Comparison of ENCODE assay signal across 18 mouse cellular contexts in the genomic region with DNA sequence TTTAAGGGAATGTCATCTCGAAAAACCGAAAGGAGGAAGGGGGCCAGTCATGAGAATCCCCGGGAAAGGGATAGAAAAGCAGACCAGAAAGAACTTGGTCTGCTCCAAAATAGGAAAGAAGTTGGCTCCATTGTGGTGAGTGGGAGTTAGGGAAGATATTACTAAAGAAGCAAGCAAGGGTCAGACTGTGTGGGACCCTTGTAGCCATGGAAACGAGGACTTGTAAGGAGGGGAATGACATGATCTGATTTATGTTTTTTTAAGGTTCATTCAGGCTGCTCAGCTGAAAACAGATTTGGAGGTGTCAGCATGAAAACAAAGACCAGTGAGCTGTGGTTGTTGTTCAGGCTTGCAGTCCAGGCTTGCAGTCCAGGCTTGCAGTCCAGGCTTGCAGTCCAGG.
A peak's percentile ranks its signal among the peaks of the same experiment; 100 is the strongest.
DNase-seq lines count a peak whose midpoint lies in the region; ATAC-seq lines count a peak whose summit lies in the region.
"Had no signal": no experiment of that assay in that cellular context is flagged by ENCODE, and none has a peak within 500 bp of the region (broad histone marks: within the 10 kb centered on the region; RNA-seq: fewer than 3 reads in every experiment).

No protein-coding gene starts in this region.

- H3K9ac ChIP-seq in hindbrain, embryonic 14.5 days: no peak overlapping the region
- H3K9ac ChIP-seq in neural tube, embryonic 15.5 days (replicated peaks): no peak overlapping the region
- H3K9ac ChIP-seq in hindbrain, embryonic 15.5 days: no peak overlapping the region
- no peak overlapping the region for H3K9ac ChIP-seq in neural tube, embryonic 13.5 days
- no peak overlapping the region for H3K9ac ChIP-seq in intestine, embryonic 15.5 days
- H3K9ac ChIP-seq: embryonic facial prominence, embryonic 13.5 days; liver, embryonic 13.5 days had no signal

- H3K4me2 ChIP-seq in hindbrain, embryonic 14.5 days (replicated peaks): no peak overlapping the region
- no peak overlapping the region for H3K4me2 ChIP-seq in neural tube, embryonic 15.5 days
- H3K4me2 ChIP-seq in hindbrain, embryonic 15.5 days: no peak overlapping the region
- no peak overlapping the region for H3K4me2 ChIP-seq in neural tube, embryonic 13.5 days
- H3K4me2 ChIP-seq in intestine, embryonic 15.5 days (replicated peaks): no peak overlapping the region
- H3K4me2 ChIP-seq: embryonic facial prominence, embryonic 13.5 days; liver, embryonic 13.5 days had no signal

- H3K36me3 ChIP-seq in hindbrain, embryonic 10.5 days: no peaks in the 10 kb centered on the region
- no peaks in the 10 kb centered on the region for H3K36me3 ChIP-seq in hindbrain, embryonic 14.5 days (replicated peaks; ENCODE audit: control insufficient read depth, insufficient read depth)
- no peaks in the 10 kb centered on the region for H3K36me3 ChIP-seq in neural tube, embryonic 15.5 days
- H3K36me3 ChIP-seq in hindbrain, embryonic 15.5 days: no peaks in the 10 kb centered on the region
- no peaks in the 10 kb centered on the region for H3K36me3 ChIP-seq in neural tube, embryonic 13.5 days
- H3K36me3 ChIP-seq in intestine, embryonic 15.5 days: no peaks in the 10 kb centered on the region
- H3K36me3 ChIP-seq: embryonic facial prominence, embryonic 13.5 days; G1E; liver, embryonic 13.5 days had no signal

- DNase-seq in hindbrain, embryonic 10.5 days (ENCODE audit: low spot score): peak; percentile 35
- DNase-seq in hindbrain, embryonic 14.5 days (ENCODE audit: low spot score): no peak
- peak; percentile 33 for DNase-seq in neural tube, embryonic 10.5 days (ENCODE audit: extremely low spot score, low spot score)
- DNase-seq: adrenal gland, adult 8-10 months; cerebellum, adult 2 months; gastrocnemius, postnatal 10 days; liver, embryonic 13.5 days; retina, postnatal 1 day; thymus, postnatal 14 days had no signal

- no peak overlapping the region for H3K4me3 ChIP-seq in hindbrain, embryonic 10.5 days
- H3K4me3 ChIP-seq in hindbrain, embryonic 14.5 days (replicated peaks; ENCODE audit: low read length): no peak overlapping the region
- H3K4me3 ChIP-seq in neural tube, embryonic 15.5 days (replicated peaks): no peak overlapping the region
- no peak overlapping the region for H3K4me3 ChIP-seq in hindbrain, embryonic 15.5 days
- H3K4me3 ChIP-seq in neural tube, embryonic 13.5 days: no peak overlapping the region
- H3K4me3 ChIP-seq in intestine, embryonic 15.5 days (replicated peaks): no peak overlapping the region
- H3K4me3 ChIP-seq: embryonic facial prominence, embryonic 13.5 days; left cerebral cortex, adult 2 months; liver, embryonic 13.5 days; megakaryocyte, embryonic 14.5 days had no signal

- H3K27me3 ChIP-seq in hindbrain, embryonic 10.5 days (ENCODE audit: insufficient read depth, poor library complexity, severe bottlenecking): no peaks in the 10 kb centered on the region
- H3K27me3 ChIP-seq in hindbrain, embryonic 14.5 days (ENCODE audit: control insufficient read depth, insufficient read depth, low read length): no peaks in the 10 kb centered on the region
- no peaks in the 10 kb centered on the region for H3K27me3 ChIP-seq in neural tube, embryonic 15.5 days (replicated peaks)
- no peaks in the 10 kb centered on the region for H3K27me3 ChIP-seq in hindbrain, embryonic 15.5 days
- H3K27me3 ChIP-seq in neural tube, embryonic 13.5 days: no peaks in the 10 kb centered on the region
- H3K27me3 ChIP-seq in intestine, embryonic 15.5 days (replicated peaks): no peaks in the 10 kb centered on the region
- H3K27me3 ChIP-seq: embryonic facial prominence, embryonic 13.5 days; liver, embryonic 13.5 days; megakaryocyte, embryonic 14.5 days had no signal

- WGBS in hindbrain, embryonic 10.5 days: 25% methylated on average over 4 of the region's 4 CpGs
- 9% methylated on average over 4 of the region's 4 CpGs for WGBS in hindbrain, embryonic 14.5 days
- 4% methylated on average over 4 of the region's 4 CpGs for WGBS in neural tube, embryonic 15.5 days
- WGBS in hindbrain, embryonic 15.5 days: 8% methylated on average over 4 of the region's 4 CpGs
- WGBS in neural tube, embryonic 13.5 days: 21% methylated on average over 4 of the region's 4 CpGs
- 59% methylated on average over 4 of the region's 4 CpGs for WGBS in intestine, embryonic 15.5 days

- peaks cover 23% of the 10 kb centered on the region for H3K4me1 ChIP-seq in hindbrain, embryonic 10.5 days (replicated peaks)
- no peaks in the 10 kb centered on the region for H3K4me1 ChIP-seq in hindbrain, embryonic 14.5 days (replicated peaks; ENCODE audit: control insufficient read depth, insufficient read depth, low read length)
- H3K4me1 ChIP-seq in neural tube, embryonic 15.5 days: peaks cover 4% of the 10 kb centered on the region; the same call in 1 of the 2 replicates
- peaks cover 9% of the 10 kb centered on the region for H3K4me1 ChIP-seq in hindbrain, embryonic 15.5 days (replicated peaks)
- peaks cover 13% of the 10 kb centered on the region for H3K4me1 ChIP-seq in neural tube, embryonic 13.5 days (replicated peaks)
- H3K4me1 ChIP-seq in intestine, embryonic 15.5 days (replicated peaks): no peaks in the 10 kb centered on the region
- H3K4me1 ChIP-seq: embryonic facial prominence, embryonic 13.5 days; liver, embryonic 13.5 days had no signal

- H3K9me3 ChIP-seq in hindbrain, embryonic 10.5 days: no peaks in the 10 kb centered on the region
- H3K9me3 ChIP-seq in hindbrain, embryonic 14.5 days (ENCODE audit: control insufficient read depth, low read length): no peaks in the 10 kb centered on the region
- no peaks in the 10 kb centered on the region for H3K9me3 ChIP-seq in neural tube, embryonic 15.5 days (replicated peaks)
- H3K9me3 ChIP-seq in hindbrain, embryonic 15.5 days: no peaks in the 10 kb centered on the region
- H3K9me3 ChIP-seq in neural tube, embryonic 13.5 days: no peaks in the 10 kb centered on the region
- no peaks in the 10 kb centered on the region for H3K9me3 ChIP-seq in intestine, embryonic 15.5 days
- H3K9me3 ChIP-seq: embryonic facial prominence, embryonic 13.5 days; G1E; liver, embryonic 13.5 days; megakaryocyte, embryonic 14.5 days had no signal

- ATAC-seq in hindbrain, embryonic 14.5 days (ENCODE audit: low FRiP score): no peak
- no peak; the same call in 1 of the 2 replicates for ATAC-seq in neural tube, embryonic 15.5 days (ENCODE audit: low FRiP score)
- no peak for ATAC-seq in hindbrain, embryonic 15.5 days (ENCODE audit: low FRiP score, low read depth)
- ATAC-seq in neural tube, embryonic 13.5 days (ENCODE audit: low read depth): peak; percentile 50; the same call in 1 of the 2 replicates
- no peak for ATAC-seq in intestine, embryonic 15.5 days
- ATAC-seq: intestine, postnatal 0 days had no signal

- H3K27ac ChIP-seq in hindbrain, embryonic 10.5 days: peak overlapping the region; percentile 70
- H3K27ac ChIP-seq in hindbrain, embryonic 14.5 days: no peak overlapping the region
- no peak overlapping the region for H3K27ac ChIP-seq in neural tube, embryonic 15.5 days (replicated peaks)
- H3K27ac ChIP-seq in hindbrain, embryonic 15.5 days (replicated peaks): 0 out of 2 replicates have a peak overlapping the region, but pooled peaks have one; percentile 15
- no peak overlapping the region for H3K27ac ChIP-seq in neural tube, embryonic 13.5 days (replicated peaks)
- H3K27ac ChIP-seq in intestine, embryonic 15.5 days: no peak overlapping the region
- H3K27ac ChIP-seq: embryonic facial prominence, embryonic 13.5 days; left cerebral cortex, adult 2 months; liver, embryonic 13.5 days had no signal

Comparison
In these comparisons a context has a peak if more than half of its experiments do, and no peak if none do; other contexts are left out.
1. H3K27ac ChIP-seq: peak in hindbrain, embryonic 10.5 days (single experiment) and hindbrain, embryonic 15.5 days (single experiment); none in hindbrain, embryonic 14.5 days (single experiment), neural tube, embryonic 15.5 days (single experiment), neural tube, embryonic 13.5 days (single experiment) and intestine, embryonic 15.5 days (single experiment).